Mouse (Mus musculus): ENCODE measurements at regions not wholly inside any gene's neighbourhood (a gene's known extent, or its start where the extent isn't known, plus 50 kb on each side); places are given as distances from the start of the nearest gene placed in this dataset.
A peak's percentile ranks its signal among the peaks of the same experiment; 100 is the strongest.

- intact Hi-C loops (cut with DNase I), result no loop called here
- no peak for DNase-seq (ENCODE audit: low spot score in 2 of 2)
Observed at GRCm38 (mm10) chr17:62423476-62424385, 457.4 kb downstream of the Efna5 start.

DNA sequence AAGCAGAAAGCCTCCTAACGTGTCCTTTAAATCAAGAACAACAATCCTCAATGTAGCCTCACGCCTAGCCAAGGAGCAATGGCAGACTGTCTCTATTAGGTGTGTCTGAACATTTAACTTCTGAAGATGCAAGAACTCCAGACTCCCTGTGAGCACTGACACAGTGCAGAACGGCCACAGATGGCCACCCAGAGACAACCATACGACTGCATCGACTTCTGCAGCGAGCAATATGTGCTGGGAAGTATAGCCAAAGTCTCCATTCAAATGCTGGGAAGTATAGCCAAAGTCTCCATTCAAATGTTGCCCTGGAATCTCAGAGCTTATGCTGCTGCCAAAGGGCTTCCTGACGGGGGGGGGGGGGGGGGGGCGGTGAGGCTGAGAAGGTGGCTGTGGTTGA lies 463.5 kb downstream of the Efna5 start:
- intact Hi-C loops (cut with DNase I), result no loop called here
- no peak for DNase-seq (ENCODE audit: low spot score in 2 of 2)

- intact Hi-C loops (cut with DNase I), result no loop called here
- DNase-seq (ENCODE audit: low spot score in 2 of 2), result peak; percentile 7 to 50
Observed at GRCm38 (mm10) chr17:62415152-62415551, 466.0 kb downstream of the Efna5 start.

DNA sequence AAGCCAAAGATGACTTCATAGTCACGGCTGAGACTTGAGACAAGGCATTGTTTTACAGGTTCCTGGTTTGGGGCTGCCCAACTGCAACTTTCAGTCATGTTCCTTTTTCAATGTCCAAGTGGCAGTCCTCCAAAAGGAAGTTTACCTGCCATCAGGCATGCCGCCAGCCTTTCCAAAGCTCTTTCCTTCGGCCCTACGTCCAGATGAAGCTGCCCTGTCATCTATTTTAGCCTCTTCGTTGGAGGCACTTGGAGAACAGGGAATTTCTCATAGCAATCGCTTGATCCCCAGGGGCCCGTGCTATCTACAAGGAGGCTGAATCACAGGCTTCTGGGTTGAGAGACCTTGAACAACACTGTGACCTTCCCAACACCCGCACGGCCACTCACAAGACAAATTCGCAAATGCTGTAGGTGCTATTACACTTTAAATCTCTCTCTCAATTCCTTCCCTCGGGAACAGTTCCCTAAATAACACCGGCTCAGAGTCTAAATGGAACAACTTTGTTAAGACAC lies 468.4 kb downstream of the Efna5 start:
- intact Hi-C loops (cut with DNase I), result no loop called here
- no peak for DNase-seq (ENCODE audit: low spot score in 2 of 2)

DNA sequence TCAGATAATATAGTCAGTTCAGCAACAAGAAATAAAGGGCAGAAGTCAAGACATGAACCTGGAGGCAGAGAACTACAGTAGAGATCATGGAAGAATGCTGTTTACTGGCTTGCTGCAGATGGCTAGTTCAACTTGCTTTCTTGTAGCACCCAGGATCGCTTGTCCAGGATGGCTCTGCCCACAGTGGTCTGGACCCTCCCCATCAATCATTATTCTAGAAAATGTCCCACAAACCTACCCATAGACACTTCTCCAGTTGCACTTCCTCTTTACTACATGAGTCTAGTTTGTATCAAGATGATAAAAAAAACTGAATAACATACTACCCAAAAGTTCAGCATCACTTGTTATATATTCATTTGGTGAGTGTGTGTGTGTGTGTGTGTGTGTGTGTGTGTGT lies 477.4 kb downstream of the Efna5 start:
- no peak for DNase-seq (ENCODE audit: low spot score in 2 of 2)
- intact Hi-C loops (cut with DNase I), result no loop called here

- intact Hi-C loops (cut with DNase I), result no loop called here
- no peak for DNase-seq (ENCODE audit: low spot score in 2 of 2)
Observed at GRCm38 (mm10) chr17:62393355-62394006, 487.6 kb downstream of the Efna5 start.

- no peak for DNase-seq (ENCODE audit: low spot score in 2 of 2)
- intact Hi-C loops (cut with DNase I), result no loop called here
Observed at GRCm38 (mm10) chr17:62384053-62384452, 497.1 kb downstream of the Efna5 start.

- intact Hi-C loops (cut with DNase I), result no loop called here
- no peak for DNase-seq (ENCODE audit: low spot score in 2 of 2)
Observed at GRCm38 (mm10) chr17:62378868-62379417, 502.2 kb downstream of the Efna5 start.

- DNase-seq (ENCODE audit: low spot score in 2 of 2), result peak in 1 of 2 experiments; percentile 7
Observed at GRCm38 (mm10) chr17:62369100-62369499, 512.0 kb downstream of the Efna5 start.

DNA sequence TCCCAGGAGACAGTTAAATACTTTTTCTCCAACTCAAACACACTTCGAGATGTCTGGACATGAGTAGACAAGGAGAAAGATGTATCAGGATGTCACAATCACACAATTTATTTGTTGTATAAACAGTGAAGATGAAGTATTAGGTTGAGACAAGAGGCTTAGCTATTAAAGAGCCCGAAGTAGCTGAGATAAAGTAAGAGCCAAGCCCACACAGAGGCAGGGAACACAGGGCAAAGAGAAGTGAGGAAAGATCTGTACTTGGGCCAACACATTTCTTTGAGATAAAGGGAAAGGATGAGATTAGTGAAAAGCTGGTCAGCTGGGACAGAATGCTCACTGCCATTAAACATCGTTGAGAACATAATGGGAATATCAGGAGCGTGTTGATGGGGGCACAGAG lies 513.2 kb downstream of the Efna5 start:
- intact Hi-C loops (cut with DNase I), result no loop called here
- DNase-seq (ENCODE audit: low spot score in 2 of 2), result no peak

More at GRCm38 (mm10) chr17:62369100-62369499, 512.0 kb downstream of the Efna5 start:
- intact Hi-C loops (cut with DNase I), result no loop called here

DNA sequence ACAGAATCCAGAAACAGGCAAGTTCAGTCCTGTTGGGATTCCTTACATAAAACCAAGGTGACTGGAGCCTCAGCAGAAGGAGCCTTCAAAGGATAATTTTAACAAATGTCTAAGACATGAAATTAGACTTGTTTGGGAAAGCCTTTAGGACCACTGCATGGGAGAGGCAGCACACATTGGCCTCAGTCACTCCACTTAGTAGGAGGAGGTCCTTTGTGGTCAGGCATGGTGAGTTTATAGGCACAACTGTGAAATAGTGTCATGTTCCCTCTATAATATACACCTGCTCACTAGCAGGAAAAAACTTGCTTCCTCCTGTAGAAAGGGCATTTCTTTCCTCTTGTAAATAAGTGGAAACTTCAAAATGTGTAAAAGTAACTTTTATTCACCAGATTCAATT lies 522.8 kb downstream of the Efna5 start:
- intact Hi-C loops (cut with DNase I), result no loop called here
- DNase-seq (ENCODE audit: low spot score in 2 of 2), result no peak

- intact Hi-C loops (cut with DNase I), result no loop called here
- no peak for DNase-seq (ENCODE audit: low spot score in 2 of 2)
Observed at GRCm38 (mm10) chr17:62337890-62338557, 543.1 kb downstream of the Efna5 start.

GRCm38 (mm10) chr17:62330226-62330625 lies 550.9 kb downstream of the Efna5 start:
- intact Hi-C loops (cut with DNase I), result no loop called here
- DNase-seq (ENCODE audit: low spot score in 2 of 2), result peak in 1 of 2 experiments; percentile 80

DNA sequence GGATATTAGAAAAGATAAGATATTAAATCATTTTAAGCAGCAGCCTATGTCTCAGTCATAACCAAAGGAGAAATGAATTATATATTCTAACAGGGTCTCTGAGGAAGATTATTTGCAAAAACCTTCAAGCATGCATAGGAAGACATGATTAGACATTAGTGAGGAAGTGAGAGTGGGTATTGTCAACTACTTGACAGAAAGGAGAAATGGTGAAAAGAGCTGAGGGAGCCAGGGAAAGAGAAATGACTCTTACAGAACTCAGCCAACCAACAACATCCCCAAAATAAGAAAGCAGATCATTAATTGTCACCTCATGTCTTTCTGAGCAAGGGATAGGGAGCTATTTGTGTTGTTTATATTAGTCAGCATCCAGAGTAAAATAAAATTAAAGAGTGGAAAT lies 554.3 kb downstream of the Efna5 start:
- intact Hi-C loops (cut with DNase I), result no loop called here

DNA sequence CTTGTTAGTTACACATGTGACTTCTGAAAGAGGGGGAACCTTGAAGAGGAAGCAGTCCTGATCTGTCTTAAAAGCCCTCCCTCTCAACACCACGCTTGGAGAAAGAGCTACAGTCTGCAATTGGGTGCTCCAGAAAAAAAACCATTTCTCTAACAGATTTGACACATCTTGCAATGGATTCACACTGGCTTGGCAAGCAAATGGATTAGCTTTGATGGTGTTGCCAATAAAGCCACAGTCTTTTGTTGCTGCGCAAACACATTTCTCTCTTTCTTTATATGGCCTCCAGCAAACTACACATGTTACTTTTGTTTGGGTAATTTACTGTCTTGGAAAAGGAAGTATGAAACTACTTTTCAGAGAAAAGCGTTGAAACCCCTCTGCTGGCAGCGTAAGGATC lies 562.1 kb downstream of the Efna5 start:
- DNase-seq (ENCODE audit: low spot score in 2 of 2), result peak in 1 of 2 experiments; percentile 11
- intact Hi-C loops (cut with DNase I), result no loop called here

More for the DNA sequence above, 554.3 kb downstream of the Efna5 start:
- DNase-seq (ENCODE audit: low spot score in 2 of 2), result no peak

GRCm38 (mm10) chr17:62310059-62310458 lies 571.1 kb downstream of the Efna5 start:
- intact Hi-C loops (cut with DNase I), result no loop called here
- no peak for DNase-seq (ENCODE audit: low spot score in 2 of 2)

DNA sequence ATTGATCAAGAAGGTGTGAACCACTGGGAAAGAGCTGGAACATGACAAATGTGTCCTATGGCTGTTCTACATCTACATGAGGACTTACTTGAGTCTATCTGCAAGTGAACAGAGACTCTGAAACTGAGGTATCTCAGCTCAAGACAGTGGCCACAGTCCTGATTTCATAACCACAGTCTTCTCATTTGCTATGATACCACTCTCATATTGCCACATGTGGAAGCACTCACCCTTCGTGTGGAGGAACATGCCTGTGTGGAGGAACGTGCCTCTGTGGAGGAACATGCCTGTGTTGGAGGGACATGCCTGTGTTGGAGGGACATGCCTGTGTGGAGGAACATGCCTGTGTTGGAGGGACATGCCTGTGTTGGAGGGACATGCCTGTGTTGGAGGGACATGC lies 574.0 kb downstream of the Efna5 start:
- intact Hi-C loops (cut with DNase I), result no loop called here
- no peak for DNase-seq (ENCODE audit: low spot score in 2 of 2)

DNA sequence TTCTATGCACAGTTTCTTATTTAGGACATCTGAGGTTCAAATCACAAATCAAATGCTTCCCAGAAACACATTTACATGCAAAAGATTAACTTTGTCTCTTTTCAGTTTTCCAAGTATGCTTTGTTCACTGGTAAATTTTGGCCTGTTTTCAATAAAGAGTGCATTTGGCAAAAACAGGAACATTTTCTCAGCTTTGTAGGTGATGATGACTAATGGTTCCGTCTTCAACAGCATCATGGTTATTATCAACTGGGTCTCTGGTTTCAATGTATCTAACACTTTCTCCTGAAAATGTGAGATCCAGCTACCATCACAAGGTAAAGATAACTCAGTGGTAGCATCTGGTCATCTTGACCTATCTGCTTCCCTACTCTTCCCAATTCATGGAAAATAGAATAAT lies 574.6 kb downstream of the Efna5 start:
- intact Hi-C loops (cut with DNase I), result no loop called here
- DNase-seq (ENCODE audit: low spot score in 2 of 2), result no peak

DNA sequence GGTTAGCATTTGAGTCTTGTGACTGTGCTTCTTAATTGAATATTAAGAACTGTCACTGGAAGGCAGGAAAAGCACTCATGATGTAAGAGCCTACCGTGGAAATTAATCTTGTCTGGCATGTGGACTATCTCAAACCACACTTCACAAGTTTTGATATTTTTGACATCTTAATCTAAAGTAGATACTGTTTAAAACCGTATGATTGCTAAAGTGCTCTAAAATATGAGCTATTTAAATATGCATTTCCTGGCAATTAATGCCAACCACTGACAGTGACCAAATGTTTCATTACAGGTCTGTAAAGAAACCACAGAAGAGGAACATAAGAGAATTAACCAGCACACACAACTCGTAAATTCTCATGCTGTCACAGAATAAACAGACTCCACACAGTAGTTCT lies 576.0 kb downstream of the Efna5 start:
- no peak for DNase-seq (ENCODE audit: low spot score in 2 of 2)
- intact Hi-C loops (cut with DNase I), result no loop called here

DNA sequence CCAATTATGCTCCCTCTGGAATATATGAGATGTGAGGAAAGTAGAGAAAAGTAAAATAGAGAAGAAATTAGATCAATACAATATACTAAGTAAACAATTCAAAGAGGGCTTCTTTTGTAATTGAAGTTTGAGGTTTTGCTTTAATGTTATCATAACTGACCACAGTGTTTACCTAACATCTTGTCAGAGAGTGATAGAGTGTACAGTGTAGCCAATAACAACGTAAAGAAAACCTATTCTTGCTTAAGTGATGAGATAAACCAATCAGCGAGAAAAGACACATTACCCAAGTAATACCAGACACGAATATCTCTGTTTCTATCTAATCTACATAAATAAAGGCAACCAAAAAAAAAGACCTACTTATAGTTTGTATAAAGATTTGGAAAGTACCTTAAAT lies 577.0 kb downstream of the Efna5 start:
- no peak for DNase-seq (ENCODE audit: low spot score in 2 of 2)
- intact Hi-C loops (cut with DNase I), result no loop called here
